18 mouse cellular contexts compared by ENCODE assay signal in the genomic region with DNA sequence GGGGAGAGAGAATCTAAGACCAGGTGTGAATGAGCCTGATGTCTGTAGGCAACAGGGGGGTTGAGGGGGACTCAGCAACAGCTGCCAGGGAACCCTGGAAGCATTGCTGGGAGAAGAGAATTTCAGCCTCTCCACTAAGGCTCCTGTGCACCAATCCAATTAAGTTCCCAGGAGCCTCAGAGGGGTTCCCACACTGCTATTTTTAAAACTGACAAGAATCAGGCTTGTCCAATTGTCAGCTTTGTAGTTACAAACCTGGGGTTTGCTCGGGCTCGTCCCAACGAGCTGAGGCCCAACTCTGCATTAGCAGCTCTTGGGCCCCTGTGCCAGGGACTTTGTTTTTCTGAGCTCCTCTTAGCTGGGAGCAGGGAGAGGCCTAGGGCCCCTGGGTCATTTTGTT. TPM values are rescaled to one million over a fixed set of nuclear protein-coding genes. Genes with fewer than 3 reads are reported as not detected.
DNase-seq lines count a peak whose midpoint lies in the region; ATAC-seq and TF ChIP-seq lines count a peak whose summit lies in the region.
"Had no signal": no experiment of that assay in that cellular context is flagged by ENCODE, and none has a peak within 500 bp of the region (broad histone marks: within the 10 kb centered on the region; RNA-seq: fewer than 3 reads in every experiment).

No protein-coding gene starts in this region.

- H3K36me3 ChIP-seq in embryonic facial prominence, embryonic 11.5 days (replicated peaks; ENCODE audit: control insufficient read depth, insufficient read depth, low read depth, low read length): no peaks in the 10 kb centered on the region
- no peaks in the 10 kb centered on the region for H3K36me3 ChIP-seq in embryonic facial prominence, embryonic 10.5 days (replicated peaks)
- no peaks in the 10 kb centered on the region for H3K36me3 ChIP-seq in heart, embryonic 16.5 days (ENCODE audit: control insufficient read depth, insufficient read depth)
- H3K36me3 ChIP-seq in limb, embryonic 14.5 days (ENCODE audit: control insufficient read depth, insufficient read depth, low read length): no peaks in the 10 kb centered on the region
- H3K36me3 ChIP-seq: hindbrain, embryonic 15.5 days; limb, embryonic 12.5 days had no signal

- no peak overlapping the region for H3K4me2 ChIP-seq in embryonic facial prominence, embryonic 11.5 days (ENCODE audit: low read depth, low read length)
- no peak overlapping the region for H3K4me2 ChIP-seq in heart, embryonic 16.5 days (ENCODE audit: low read depth, low read length)
- no peak overlapping the region for H3K4me2 ChIP-seq in limb, embryonic 14.5 days (replicated peaks; ENCODE audit: low read depth, low read length, severe bottlenecking)
- H3K4me2 ChIP-seq: hindbrain, embryonic 15.5 days; limb, embryonic 12.5 days had no signal

- DNase-seq in embryonic facial prominence, embryonic 11.5 days (ENCODE audit: low spot score): peak; percentile 25
- no peak for DNase-seq in embryonic facial prominence, embryonic 10.5 days (ENCODE audit: low spot score)
- no peak for DNase-seq in heart, postnatal 4 days
- DNase-seq in brain, embryonic 14.5 days (ENCODE audit: low read depth): peak; percentile 11
- peak; percentile 36 for DNase-seq in limb, embryonic 14.5 days (ENCODE audit: low spot score)
- DNase-seq in adrenal gland, adult (ENCODE audit: inconsistent age in 2 of 2, low spot score in 1 of 2): no peak
- no peak for DNase-seq in Muller cell, postnatal 12 days (ENCODE audit: inconsistent ontology term)
- DNase-seq: adrenal gland, postnatal 14 days; cerebellum, adult 9-11 months; gastrocnemius, postnatal 36 days; kidney, adult 9 months; layer of hippocampus, postnatal 36 days; liver, postnatal 0 days; midbrain, embryonic 14.5 days; right cerebral cortex, postnatal 14 days had no signal

- TF ChIP-seq CTCF in brain, embryonic 14.5 days (IDR thresholded peaks at IDR 0.05; ENCODE audit: borderline replicate concordance, extremely low read depth, insufficient read depth, insufficient read length): no peak

- H3K27ac ChIP-seq in embryonic facial prominence, embryonic 11.5 days (replicated peaks; ENCODE audit: low read depth, low read length): no peak overlapping the region
- H3K27ac ChIP-seq in embryonic facial prominence, embryonic 10.5 days (replicated peaks): no peak overlapping the region
- H3K27ac ChIP-seq in heart, embryonic 16.5 days (ENCODE audit: low read length): peak overlapping the region; percentile 60
- H3K27ac ChIP-seq in limb, embryonic 14.5 days (replicated peaks; ENCODE audit: low read depth, low read length): no peak overlapping the region
- H3K27ac ChIP-seq: hindbrain, embryonic 15.5 days; limb, embryonic 12.5 days had no signal

- H3K4me1 ChIP-seq in embryonic facial prominence, embryonic 11.5 days (ENCODE audit: control insufficient read depth, insufficient read depth, low read length): no peaks in the 10 kb centered on the region
- H3K4me1 ChIP-seq in embryonic facial prominence, embryonic 10.5 days: peaks cover 21% of the 10 kb centered on the region
- H3K4me1 ChIP-seq in heart, embryonic 16.5 days (ENCODE audit: control insufficient read depth, insufficient read depth, low read length): peaks cover 12% of the 10 kb centered on the region
- H3K4me1 ChIP-seq in limb, embryonic 14.5 days (ENCODE audit: control insufficient read depth, insufficient read depth, low read length): peaks cover 11% of the 10 kb centered on the region

- H3K9me3 ChIP-seq in embryonic facial prominence, embryonic 11.5 days (replicated peaks; ENCODE audit: control insufficient read depth, low read length): no peaks in the 10 kb centered on the region
- H3K9me3 ChIP-seq in embryonic facial prominence, embryonic 10.5 days: no peaks in the 10 kb centered on the region
- no peaks in the 10 kb centered on the region for H3K9me3 ChIP-seq in heart, embryonic 16.5 days (replicated peaks; ENCODE audit: control insufficient read depth, low read length)
- no peaks in the 10 kb centered on the region for H3K9me3 ChIP-seq in limb, embryonic 14.5 days (ENCODE audit: control insufficient read depth, low read length)
- H3K9me3 ChIP-seq: hindbrain, embryonic 15.5 days; limb, embryonic 12.5 days had no signal

- ATAC-seq in embryonic facial prominence, embryonic 11.5 days (replicated peaks; ENCODE audit: insufficient number of reproducible peaks, low FRiP score, low TSS enrichment, low read depth): no peak
- no peak; the same call in 1 of the 2 replicates for ATAC-seq in heart, embryonic 16.5 days (replicated peaks; ENCODE audit: extremely low read depth, insufficient read depth, low FRiP score)
- no peak for ATAC-seq in limb, embryonic 14.5 days (ENCODE audit: low FRiP score, low read depth)
- ATAC-seq: liver, postnatal 0 days had no signal

- TF ChIP-seq POLR2A in brain, embryonic 14.5 days (IDR thresholded peaks at IDR 0.05; ENCODE audit: borderline replicate concordance, extremely low read depth, insufficient read depth, insufficient read length, poor library complexity, severe bottlenecking): no peak
- no peak for TF ChIP-seq POLR2A in limb, embryonic 14.5 days (IDR thresholded peaks at IDR 0.05; ENCODE audit: borderline replicate concordance, extremely low read depth, insufficient read depth, insufficient read length)

- H3K9ac ChIP-seq in embryonic facial prominence, embryonic 11.5 days (replicated peaks; ENCODE audit: low read length): no peak overlapping the region
- no peak overlapping the region for H3K9ac ChIP-seq in heart, embryonic 16.5 days (ENCODE audit: low read length)
- H3K9ac ChIP-seq in limb, embryonic 14.5 days (ENCODE audit: low read depth, low read length, severe bottlenecking): no peak overlapping the region
- H3K9ac ChIP-seq: hindbrain, embryonic 15.5 days; limb, embryonic 12.5 days; liver, postnatal 0 days had no signal

- peaks cover 27% of the 10 kb centered on the region for H3K27me3 ChIP-seq in embryonic facial prominence, embryonic 11.5 days (ENCODE audit: control insufficient read depth, insufficient read depth, low read length)
- H3K27me3 ChIP-seq in embryonic facial prominence, embryonic 10.5 days (replicated peaks; ENCODE audit: low read depth, poor library complexity, severe bottlenecking): peaks cover 55% of the 10 kb centered on the region
- H3K27me3 ChIP-seq in heart, embryonic 16.5 days (ENCODE audit: control insufficient read depth, insufficient read depth, low read length): peaks cover 18% of the 10 kb centered on the region
- peaks cover 34% of the 10 kb centered on the region for H3K27me3 ChIP-seq in limb, embryonic 14.5 days (ENCODE audit: control insufficient read depth, insufficient read depth, low read length)

- 37% methylated on average over 3 of the region's 3 CpGs for WGBS in embryonic facial prominence, embryonic 11.5 days
- 39% methylated on average over 3 of the region's 3 CpGs for WGBS in embryonic facial prominence, embryonic 10.5 days
- 36% methylated on average over 3 of the region's 3 CpGs for WGBS in heart, embryonic 16.5 days
- 36% methylated on average over 3 of the region's 3 CpGs for WGBS in limb, embryonic 14.5 days

- no peak overlapping the region for H3K4me3 ChIP-seq in embryonic facial prominence, embryonic 11.5 days (ENCODE audit: low read depth, low read length)
- no peak overlapping the region for H3K4me3 ChIP-seq in embryonic facial prominence, embryonic 10.5 days
- no peak overlapping the region for H3K4me3 ChIP-seq in heart, embryonic 16.5 days (ENCODE audit: low read length)
- no peak overlapping the region for H3K4me3 ChIP-seq in limb, embryonic 14.5 days (replicated peaks; ENCODE audit: low read length)
- H3K4me3 ChIP-seq: hindbrain, embryonic 15.5 days; limb, embryonic 12.5 days had no signal

RNA-seq across cellular contexts. Expression of gene Ripk4, which starts 3.9 kb away (rescaled TPM):
- polyA plus RNA-seq in embryonic facial prominence, embryonic 11.5 days (2014; fragmentation: Nextera tagmentation; extraction: Ambion mirVana): 5.9 and 6.4 TPM in 2 replicates
- polyA plus RNA-seq in embryonic facial prominence, embryonic 10.5 days (2016; fragmentation: Nextera tagmentation; extraction: Ambion mirVana): 7.8 and 8.4 TPM in 2 replicates
- 2.9 and 4.6 TPM in 2 replicates for polyA plus RNA-seq in heart, embryonic 16.5 days (2015; fragmentation: Nextera tagmentation; extraction: Ambion mirVana)
- under 1 TPM; 0.29 to 0.50 TPM for total RNA-seq in heart, postnatal 4 days (2021)
- 1.1 TPM in 2 replicates for polyA plus RNA-seq in brain, embryonic 14.5 days (2012; rRNA removed)
- polyA plus RNA-seq in limb, embryonic 14.5 days (2012; rRNA removed): 7.6 and 8.3 TPM in 2 replicates
- polyA plus RNA-seq in limb, embryonic 14.5 days (2014; fragmentation: Nextera tagmentation; extraction: Ambion mirVana): 17.2 and 20.3 TPM in 2 replicates
- total RNA-seq: gastrocnemius, postnatal 36 days had no signal

Comparison
In these comparisons a context has a peak if more than half of its experiments do, and no peak if none do; other contexts are left out.
1. DNase-seq: peak in embryonic facial prominence, embryonic 11.5 days (single experiment), brain, embryonic 14.5 days (single experiment) and limb, embryonic 14.5 days (single experiment); none in embryonic facial prominence, embryonic 10.5 days (single experiment), heart, postnatal 4 days (single experiment), adrenal gland, adult (0 of 2) and Muller cell, postnatal 12 days (single experiment).